ENCODE assay signal across 7 mouse cellular contexts in genomic region chr8:122268861-122269260, GRCm38 (mm10). TPM values are rescaled to one million over a fixed set of nuclear protein-coding genes. Genes with fewer than 3 reads are reported as not detected.
DNase-seq lines count a peak whose midpoint lies in the region; ATAC-seq and TF ChIP-seq lines count a peak whose summit lies in the region.

No protein-coding gene starts in this region.

- TF ChIP-seq CTCF in hindbrain, postnatal 0 days (IDR thresholded peaks at IDR 0.05; ENCODE audit: low read depth), result no peak

- H3K9me3 ChIP-seq in liver, embryonic 11.5 days (ENCODE audit: control insufficient read depth, low read length), result no peaks in the 10 kb centered on the region
- no peaks in the 10 kb centered on the region for H3K9me3 ChIP-seq in forebrain, embryonic 10.5 days
- no peaks in the 10 kb centered on the region for H3K9me3 ChIP-seq in hindbrain, postnatal 0 days (ENCODE audit: low read length)
- H3K9me3 ChIP-seq in neural tube, embryonic 12.5 days, result no peaks in the 10 kb centered on the region

- peak overlapping the region; percentile 64 for H3K9ac ChIP-seq in liver, embryonic 11.5 days (ENCODE audit: low read depth, low read length)
- 0 out of 2 replicates have a peak overlapping the region, but pooled peaks have one; percentile 4 for H3K9ac ChIP-seq in hindbrain, postnatal 0 days (replicated peaks; ENCODE audit: low read length)
- peak overlapping the region; percentile 41 for H3K9ac ChIP-seq in neural tube, embryonic 12.5 days

- no peak for DNase-seq in liver, embryonic 11.5 days (ENCODE audit: low spot score)
- no peak for DNase-seq in liver
- no peak for DNase-seq in forebrain, embryonic 10.5 days (ENCODE audit: extremely low spot score, low spot score)
- no peak for DNase-seq in hindbrain, postnatal 0 days (ENCODE audit: low spot score)
- DNase-seq in retina, postnatal 1 day, result no peak

- 60% methylated on average over 24 of the region's 24 CpGs for WGBS in liver, embryonic 11.5 days
- 61% methylated on average over 24 of the region's 24 CpGs for WGBS in forebrain, embryonic 10.5 days
- WGBS in hindbrain, postnatal 0 days, result 55% methylated on average over 24 of the region's 24 CpGs
- 64% methylated on average over 24 of the region's 24 CpGs for WGBS in neural tube, embryonic 12.5 days

- ATAC-seq in liver, embryonic 11.5 days (replicated peaks; ENCODE audit: low FRiP score), result no peak
- no peak; the same call in 1 of the 2 replicates for ATAC-seq in hindbrain, postnatal 0 days
- no peak for ATAC-seq in neural tube, embryonic 12.5 days (ENCODE audit: low FRiP score, low read depth)
- no peak for ATAC-seq in activated CD4-positive, CD25-positive, alpha-beta regulatory T cell, adult 4 months

- no peak overlapping the region for H3K27ac ChIP-seq in liver, embryonic 11.5 days (ENCODE audit: low read depth, low read length)
- H3K27ac ChIP-seq in forebrain, embryonic 10.5 days, result peak overlapping the region; percentile 80
- H3K27ac ChIP-seq in hindbrain, postnatal 0 days, result 0 out of 2 replicates have a peak overlapping the region, but pooled peaks have one; percentile 27
- no peak overlapping the region for H3K27ac ChIP-seq in neural tube, embryonic 12.5 days

- H3K4me1 ChIP-seq in liver, embryonic 11.5 days (replicated peaks; ENCODE audit: control insufficient read depth, insufficient read depth, low read length), result peaks cover 11% of the 10 kb centered on the region
- H3K4me1 ChIP-seq in forebrain, embryonic 10.5 days, result peaks cover 52% of the 10 kb centered on the region
- H3K4me1 ChIP-seq in hindbrain, postnatal 0 days (ENCODE audit: insufficient read depth, low read length), result peaks cover 20% of the 10 kb centered on the region
- H3K4me1 ChIP-seq in neural tube, embryonic 12.5 days, result peaks cover 18% of the 10 kb centered on the region

- H3K4me3 ChIP-seq in liver, embryonic 11.5 days (ENCODE audit: low read depth, low read length), result peak overlapping the region; percentile 47
- H3K4me3 ChIP-seq in forebrain, embryonic 10.5 days, result peak overlapping the region; percentile 53
- peak overlapping the region; percentile 19; the same call in 1 of the 2 replicates for H3K4me3 ChIP-seq in hindbrain, postnatal 0 days (ENCODE audit: low read length)
- H3K4me3 ChIP-seq in neural tube, embryonic 12.5 days, result peak overlapping the region; percentile 39

- H3K36me3 ChIP-seq in liver, embryonic 11.5 days (ENCODE audit: control insufficient read depth, insufficient read depth, low read length), result no peaks in the 10 kb centered on the region
- no peaks in the 10 kb centered on the region for H3K36me3 ChIP-seq in forebrain, embryonic 10.5 days (replicated peaks)
- H3K36me3 ChIP-seq in hindbrain, postnatal 0 days (ENCODE audit: insufficient read depth, low read length), result no peaks in the 10 kb centered on the region
- no peaks in the 10 kb centered on the region for H3K36me3 ChIP-seq in neural tube, embryonic 12.5 days

- peak overlapping the region; percentile 64 for H3K4me2 ChIP-seq in liver, embryonic 11.5 days
- H3K4me2 ChIP-seq in hindbrain, postnatal 0 days (ENCODE audit: low read depth, low read length), result peak overlapping the region; percentile 51
- peak overlapping the region; percentile 67 for H3K4me2 ChIP-seq in neural tube, embryonic 12.5 days (replicated peaks)

- H3K27me3 ChIP-seq in liver, embryonic 11.5 days (replicated peaks; ENCODE audit: control insufficient read depth, insufficient read depth, low read length), result peaks cover 35% of the 10 kb centered on the region
- peaks cover 85% of the 10 kb centered on the region for H3K27me3 ChIP-seq in forebrain, embryonic 10.5 days (ENCODE audit: poor library complexity, severe bottlenecking)
- H3K27me3 ChIP-seq in hindbrain, postnatal 0 days (ENCODE audit: insufficient read depth, low read length), result no peaks in the 10 kb centered on the region
- peaks cover 21% of the 10 kb centered on the region for H3K27me3 ChIP-seq in neural tube, embryonic 12.5 days (replicated peaks)

RNA-seq across cellular contexts. Expression of gene Zfpm1, which starts 13.1 kb away (rescaled TPM):
- 22.7 and 26.5 TPM in 2 replicates for polyA plus RNA-seq in liver, embryonic 11.5 days (2014; fragmentation: Nextera tagmentation; extraction: Ambion mirVana)
- polyA plus RNA-seq in forebrain, embryonic 10.5 days (2016; fragmentation: Nextera tagmentation; extraction: Ambion mirVana), result 0.82 and 0.88 TPM in 2 replicates
- total RNA-seq in hindbrain, postnatal 0 days (2014; rRNA removed), result 28.0 and 37.6 TPM in 2 replicates
- 1.5 and 2.0 TPM in 2 replicates for polyA plus RNA-seq in hindbrain, postnatal 0 days (2015; fragmentation: Nextera tagmentation; extraction: Ambion mirVana)
- polyA plus RNA-seq in neural tube, embryonic 12.5 days (2016; fragmentation: Nextera tagmentation; extraction: Ambion mirVana), result 2.2 and 2.3 TPM in 2 replicates
- polyA plus RNA-seq in activated CD4-positive, CD25-positive, alpha-beta regulatory T cell, adult 4 months (2017; shearing (Covaris generic)), result 1 to 10 TPM; 1.7 to 2.2 TPM

Comparison
In these comparisons a context has a peak if more than half of its experiments do, and no peak if none do; other contexts are left out.
1. H3K27ac ChIP-seq: peak in forebrain, embryonic 10.5 days (single experiment) and hindbrain, postnatal 0 days (single experiment); none in liver, embryonic 11.5 days (single experiment) and neural tube, embryonic 12.5 days (single experiment).
2. H3K9ac ChIP-seq: peak in every context shown above with its lines; median percentile 64 in liver, embryonic 11.5 days; 41 in neural tube, embryonic 12.5 days; 4 in hindbrain, postnatal 0 days.
3. Peak in every context shown above with its lines, with median percentiles within 50 percentile points of each other: H3K4me2 ChIP-seq and H3K4me3 ChIP-seq.